Mouse (Mus musculus) mouse embryonic stem cell (cell line): ENCODE results near the gene Nfe2l1.
"Not testable (repeated sequence)": the region's sequence is repeated elsewhere in the genome, so short reads cannot be mapped to it uniquely, and the experiment has no call there.

Experiments used
- in situ Hi-C, 2 experiments: fragments of 300-500 bp; cut with MboI; formaldehyde crosslinking; loops; 1 replicate in 1 of 2; 3 replicates in 1 of 2; pipeline ENCODE4 v1.14.3; 2019 to 2020; ENCODE audit warnings: low sequenced_read_pairs in 2 of 2, low pct_unique_long_range_greater_than_20kb in 1 of 2, mixed read lengths in 1 of 2; ENCODE audit not compliant: unreplicated experiment in 1 of 2

The Nfe2l1 gene

DNA sequence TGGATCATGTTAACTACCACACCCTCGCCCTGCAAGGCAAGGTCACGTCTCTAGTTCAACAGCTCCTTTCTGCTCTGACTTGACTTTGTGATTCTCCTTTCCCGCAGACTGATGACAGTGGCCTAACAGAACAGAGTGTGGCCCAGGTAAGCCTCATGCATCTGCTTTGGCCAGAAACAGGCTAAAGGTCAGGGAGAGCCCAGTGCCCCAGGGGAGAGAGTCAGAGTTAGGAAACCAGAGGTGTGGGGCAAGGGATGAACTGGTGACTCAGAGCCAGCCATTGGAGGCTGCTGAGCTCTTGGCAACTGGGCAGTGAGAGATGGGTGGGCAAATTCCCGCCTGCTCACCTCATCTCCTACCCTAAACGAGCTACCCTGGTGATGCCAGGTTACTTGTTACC, 27.7 kb upstream of the Nfe2l1 start:
- in situ Hi-C loops, result loop anchor here (10.0 to 25.0 kb wide), 3 partner anchors 103 to 545 kb away; partner anchors contain the start of genes Hoxb3 (in 2 of the 2), Hoxb4 (in 2 of the 2) and Hoxb5 (in 2 of the 2)

DNA sequence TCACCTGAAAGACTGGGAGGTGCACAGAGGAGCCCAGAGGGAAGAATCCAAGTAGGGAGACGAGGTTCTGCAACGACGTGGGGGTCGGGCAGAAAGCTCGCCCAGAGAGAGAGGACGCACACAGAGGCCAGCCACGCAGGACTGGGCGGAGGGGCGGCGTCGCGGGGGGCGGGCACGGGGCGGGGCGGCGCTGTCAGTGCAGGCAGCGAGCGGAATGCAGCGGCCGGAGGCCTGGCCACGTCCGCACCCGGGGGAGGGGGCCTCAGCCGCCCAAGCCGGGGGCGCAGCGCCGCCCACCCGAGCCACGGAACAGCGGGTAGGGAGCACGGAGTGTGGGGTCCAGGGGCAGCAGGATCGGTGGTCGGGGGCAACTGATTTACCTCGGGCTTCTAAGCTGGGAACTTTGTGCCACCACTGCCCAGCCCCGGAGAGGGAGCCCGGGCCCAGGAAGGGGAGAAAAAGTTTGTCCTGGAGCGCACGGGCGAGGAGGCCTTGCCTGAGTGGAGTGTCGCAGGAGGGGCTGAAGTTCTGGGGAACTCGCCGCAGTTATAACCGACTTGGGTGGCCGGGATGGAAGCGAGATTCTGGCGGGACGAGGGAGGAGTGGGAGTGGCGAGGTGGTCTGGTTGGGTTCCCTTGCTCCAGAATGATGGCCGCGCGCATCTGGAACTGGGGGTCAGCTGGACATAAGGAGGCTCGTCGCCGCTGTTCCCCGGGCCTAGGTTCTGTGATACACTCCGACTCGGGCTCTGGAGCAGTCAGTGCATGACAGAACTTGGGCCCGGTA, 20.1 kb upstream of the Nfe2l1 start, which contains the start of gene Copz2:
Gene Copz2 (plus strand): TSS at position 190 of the 787 bp plus-strand sequence.
- in situ Hi-C loops, result loop anchor here (5.0 to 25.0 kb wide), 4 partner anchors 93 to 538 kb away; partner anchors contain the start of genes Hoxb3 (in 2 of the 2), Hoxb4 (in 2 of the 2) and Hoxb5 (in 2 of the 2)

DNA sequence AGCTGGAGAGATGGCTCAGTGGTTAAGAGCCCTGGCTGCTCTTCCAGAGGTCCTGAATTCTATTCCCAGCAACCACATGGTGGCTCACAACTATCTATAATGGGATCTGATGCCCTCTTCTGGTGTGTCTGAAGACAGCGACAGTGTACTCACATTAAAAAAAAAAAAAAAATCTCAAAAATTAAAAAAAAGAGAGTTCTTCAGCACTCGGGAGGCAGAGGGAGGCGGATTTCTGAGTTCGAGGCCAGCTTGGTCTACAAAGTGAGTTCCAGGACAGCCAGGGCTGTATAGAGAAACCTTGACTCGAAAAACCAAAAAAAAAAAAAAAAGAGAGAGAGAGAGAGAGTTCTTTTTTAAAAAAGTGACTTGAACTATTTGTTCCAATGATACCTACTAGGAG, 19.4 kb upstream of the Nfe2l1 start:
- in situ Hi-C loops, result not testable (repeated sequence)

DNA sequence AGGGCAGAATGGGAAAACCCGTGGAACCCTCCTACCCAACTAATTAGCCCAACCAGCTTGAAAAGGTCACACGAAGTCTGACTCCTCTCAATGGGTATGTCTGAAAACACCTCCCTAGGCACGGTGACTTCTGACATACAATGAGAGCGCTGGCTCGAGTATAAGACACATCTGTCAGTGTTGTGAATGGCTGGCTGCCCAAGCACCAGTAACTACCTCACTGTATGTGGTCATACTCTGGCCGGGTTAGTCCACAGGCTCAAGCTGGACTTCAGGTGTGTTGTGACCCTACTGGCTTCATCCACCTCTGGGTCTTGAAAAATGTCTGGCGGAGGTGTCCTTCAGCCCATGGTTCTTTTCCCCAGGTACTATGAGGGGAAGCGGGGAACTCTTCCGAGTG, 18.9 kb upstream of the Nfe2l1 start:
- in situ Hi-C loops, result no loop called here

DNA sequence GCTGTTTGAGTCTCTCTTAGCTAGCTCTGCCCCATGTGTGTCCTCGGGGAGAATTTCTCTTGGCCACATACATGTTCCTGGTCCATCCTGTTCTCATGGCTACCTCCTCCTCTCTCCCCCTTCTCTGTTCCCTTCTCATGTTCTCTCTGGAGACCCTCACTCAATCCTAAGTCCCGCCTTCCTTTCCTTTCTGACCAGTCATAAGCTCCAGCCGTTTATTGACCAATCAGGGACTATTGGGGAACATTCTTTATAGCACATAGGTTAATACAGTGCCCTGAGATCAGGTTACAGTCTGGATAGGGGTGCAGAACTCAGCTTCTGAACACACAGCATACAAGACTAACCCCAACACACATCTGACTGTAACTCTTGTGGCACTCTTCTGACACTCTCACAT, 17.5 kb upstream of the Nfe2l1 start:
- in situ Hi-C loops, result no loop called here

DNA sequence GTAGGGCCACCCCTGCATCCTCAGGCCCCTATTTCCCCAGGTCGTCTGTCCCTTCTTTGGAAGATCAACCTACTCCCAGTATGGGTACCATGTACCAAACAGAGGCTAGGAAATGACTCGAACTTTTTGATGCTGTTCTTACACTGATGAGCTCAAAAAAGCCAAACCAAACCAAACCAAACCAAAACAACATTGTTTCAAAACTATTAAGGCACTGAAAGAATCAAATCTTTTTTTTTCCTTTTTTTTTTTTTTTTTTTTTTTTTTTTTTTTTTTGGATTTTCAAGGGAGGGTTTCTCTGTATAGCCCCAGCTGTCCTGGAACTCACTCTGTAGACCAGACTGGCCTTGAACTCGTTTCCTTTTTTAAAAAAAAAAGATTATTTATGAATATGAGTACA, 13.9 kb upstream of the Nfe2l1 start:
- in situ Hi-C loops, result no loop called here

DNA sequence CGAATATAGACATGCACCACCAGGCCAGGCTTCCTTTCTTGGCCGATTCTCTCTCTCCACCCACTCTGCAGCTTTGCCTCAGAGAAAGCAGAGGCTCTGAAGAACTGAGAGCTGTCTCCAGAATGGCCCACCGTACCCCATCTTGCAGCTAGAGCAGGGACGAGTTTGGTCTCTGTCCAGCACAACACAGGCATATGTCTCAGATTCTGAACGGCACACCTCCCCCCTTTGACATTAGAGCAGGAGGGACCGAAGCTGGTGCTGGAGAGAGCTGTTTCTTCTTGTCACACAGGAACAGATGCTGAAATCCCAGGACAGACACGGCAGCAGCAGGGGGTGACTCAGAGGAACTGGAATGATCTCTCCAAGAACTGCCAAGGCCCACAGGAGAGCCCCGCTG, 10.5 kb upstream of the Nfe2l1 start:
- in situ Hi-C loops, result no loop called here

DNA sequence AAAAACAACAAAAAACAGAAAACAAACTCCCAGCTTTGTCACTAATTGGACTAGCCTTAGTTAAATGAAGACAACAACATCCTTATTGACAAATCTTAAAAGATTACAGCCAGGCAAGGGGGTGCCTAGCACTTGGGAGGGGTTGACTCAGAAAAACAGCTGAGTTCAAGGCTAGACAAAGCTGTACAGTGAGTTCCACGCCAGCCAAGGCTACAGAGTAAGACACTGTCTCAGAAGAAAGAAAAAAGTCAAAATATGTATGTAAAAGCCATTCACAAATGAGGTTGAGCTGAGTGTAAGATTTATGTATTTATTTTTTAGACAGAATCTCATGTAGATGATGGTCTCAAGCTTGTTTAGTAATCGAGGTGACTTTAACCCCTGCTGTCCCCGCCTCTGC, 10.1 kb upstream of the Nfe2l1 start:
- in situ Hi-C loops, result no loop called here

DNA sequence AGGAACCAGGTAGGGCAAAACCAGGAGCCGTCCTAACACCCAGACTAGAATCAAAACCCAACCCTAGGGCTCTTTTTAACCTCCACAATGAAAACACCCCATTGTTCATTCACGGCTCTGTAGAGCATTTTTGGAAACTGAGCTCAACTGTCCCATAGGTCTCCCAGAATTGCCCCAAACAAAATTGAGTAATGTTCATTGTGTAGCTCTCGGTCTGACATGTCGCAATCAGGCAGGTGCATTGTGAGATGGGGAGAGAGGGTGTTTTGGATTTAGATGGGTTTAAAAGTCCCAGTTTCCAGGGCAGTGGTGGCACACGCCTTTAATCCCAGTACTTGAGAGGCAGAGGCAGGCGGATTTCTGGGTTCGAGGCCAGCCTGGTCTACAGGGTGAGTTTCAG, 9.7 kb upstream of the Nfe2l1 start:
- in situ Hi-C loops, result no loop called here

DNA sequence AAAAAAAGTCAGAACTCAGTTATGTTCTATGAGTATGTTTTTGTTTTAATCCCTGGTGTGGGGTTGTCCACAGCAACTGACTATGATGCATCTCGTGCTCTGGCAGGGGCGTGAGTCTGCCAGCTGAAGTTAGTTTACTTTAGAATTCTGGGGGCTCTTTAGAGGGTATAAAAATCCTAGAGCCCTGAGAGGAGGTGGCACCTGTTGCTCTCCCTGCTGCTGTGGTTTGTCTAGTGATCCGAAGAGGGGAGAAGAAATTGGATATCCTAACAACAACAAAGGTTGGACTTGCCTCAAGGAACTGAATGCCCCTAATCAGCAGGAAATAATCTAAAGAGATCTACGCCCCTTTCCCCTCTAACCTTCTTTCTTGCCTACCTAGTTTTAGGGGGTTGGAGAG, 8.6 kb upstream of the Nfe2l1 start:
- in situ Hi-C loops, result no loop called here

DNA sequence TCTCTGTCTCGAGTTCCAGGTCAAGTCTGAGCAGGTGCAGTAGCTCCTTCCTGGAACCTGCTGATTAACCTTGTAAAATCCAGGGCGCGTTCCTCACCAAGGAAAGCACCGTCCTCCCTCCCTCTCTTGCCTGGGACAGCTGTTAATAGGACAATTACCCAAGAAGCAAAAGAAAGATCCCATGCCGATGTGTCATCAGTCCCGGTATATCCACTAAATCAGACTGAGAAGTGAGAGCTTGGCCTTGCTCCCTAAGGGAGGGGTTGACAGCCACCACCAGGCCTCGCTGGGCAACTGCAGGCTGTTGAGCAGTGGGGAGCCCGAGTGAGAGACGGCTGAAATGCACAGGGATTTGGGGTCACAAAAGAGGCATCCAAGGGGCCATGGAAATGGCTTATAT, 7.5 kb upstream of the Nfe2l1 start:
- in situ Hi-C loops, result no loop called here

DNA sequence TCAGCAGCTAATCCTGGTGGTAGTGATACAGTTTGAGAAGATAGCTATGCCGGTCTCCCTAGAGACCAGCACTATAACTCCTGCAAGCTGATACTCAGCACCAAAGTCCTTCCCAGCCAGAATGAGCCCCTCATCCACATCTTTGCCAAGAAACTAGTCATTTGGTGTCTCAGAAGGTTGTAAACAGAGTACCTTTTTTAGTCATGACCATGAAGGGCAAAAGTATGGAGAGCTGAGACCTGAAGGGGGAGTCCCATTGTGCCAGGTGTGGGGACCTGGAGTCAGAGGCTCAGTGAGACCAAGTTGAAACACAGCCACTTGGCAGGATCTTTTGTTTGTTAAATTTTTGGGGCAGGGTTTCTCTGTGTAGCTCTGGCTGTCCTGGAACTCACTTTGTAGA, 4.4 kb upstream of the Nfe2l1 start:
- in situ Hi-C loops, result no loop called here

DNA sequence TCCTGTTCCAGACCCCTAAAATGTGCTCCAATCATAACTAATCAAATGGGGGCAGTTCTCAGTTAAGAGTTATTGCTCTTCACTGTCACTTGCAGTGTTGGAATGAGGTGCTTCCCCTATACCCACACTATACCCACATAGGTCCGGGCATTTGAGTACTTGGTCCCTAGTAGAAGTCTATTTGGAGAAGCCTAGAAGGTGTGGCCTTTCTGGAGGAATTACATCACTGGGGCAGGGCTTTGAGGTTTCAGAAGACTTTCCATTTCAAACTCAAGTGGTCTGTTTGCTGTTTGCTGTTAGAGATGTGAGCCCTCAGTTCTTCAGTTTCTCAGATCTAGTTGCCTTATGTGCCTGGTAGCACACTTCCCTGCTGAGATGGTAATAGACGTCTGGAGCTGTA, 3.2 kb upstream of the Nfe2l1 start:
- in situ Hi-C loops, result no loop called here

DNA sequence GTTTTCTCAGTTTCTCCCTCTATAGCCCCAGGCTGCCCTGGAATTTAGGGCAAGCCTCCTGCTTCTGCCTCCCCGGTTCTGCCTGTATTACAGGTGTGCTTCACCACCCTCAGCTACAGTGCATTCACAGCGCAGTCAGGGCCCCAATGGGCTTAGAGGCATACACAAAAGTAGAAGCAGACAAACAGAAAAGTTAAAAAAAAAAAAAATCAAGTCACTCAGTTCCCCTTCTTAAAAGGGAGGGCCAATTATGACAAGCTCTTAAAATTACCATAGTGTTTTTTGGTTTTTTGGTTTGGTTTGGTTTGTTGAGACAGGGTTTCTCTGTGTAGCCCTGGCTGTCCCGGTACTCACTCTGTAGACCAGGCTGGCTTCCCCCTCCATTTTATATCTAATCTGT, 2.8 kb upstream of the Nfe2l1 start:
- in situ Hi-C loops, result no loop called here

DNA sequence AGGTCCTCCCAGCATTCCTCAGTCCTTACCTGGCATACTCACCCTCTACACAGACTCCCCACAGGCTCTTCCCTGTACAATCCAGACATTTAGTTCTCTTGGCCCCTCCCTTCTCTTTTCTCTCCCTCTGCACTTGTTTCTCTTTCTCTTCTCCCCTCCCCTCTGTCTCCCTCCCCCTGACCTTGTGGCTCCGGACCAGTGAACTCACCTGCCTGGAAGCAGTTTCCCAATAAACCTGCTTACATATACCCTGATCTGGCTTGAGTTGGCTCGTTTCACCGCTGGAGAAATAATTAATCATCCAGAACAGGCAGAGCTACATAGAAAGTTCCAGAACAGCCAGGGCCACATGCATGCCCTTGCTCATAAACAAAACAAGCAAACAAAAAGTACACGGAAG, 1.7 kb upstream of the Nfe2l1 start:
- in situ Hi-C loops, result no loop called here

DNA sequence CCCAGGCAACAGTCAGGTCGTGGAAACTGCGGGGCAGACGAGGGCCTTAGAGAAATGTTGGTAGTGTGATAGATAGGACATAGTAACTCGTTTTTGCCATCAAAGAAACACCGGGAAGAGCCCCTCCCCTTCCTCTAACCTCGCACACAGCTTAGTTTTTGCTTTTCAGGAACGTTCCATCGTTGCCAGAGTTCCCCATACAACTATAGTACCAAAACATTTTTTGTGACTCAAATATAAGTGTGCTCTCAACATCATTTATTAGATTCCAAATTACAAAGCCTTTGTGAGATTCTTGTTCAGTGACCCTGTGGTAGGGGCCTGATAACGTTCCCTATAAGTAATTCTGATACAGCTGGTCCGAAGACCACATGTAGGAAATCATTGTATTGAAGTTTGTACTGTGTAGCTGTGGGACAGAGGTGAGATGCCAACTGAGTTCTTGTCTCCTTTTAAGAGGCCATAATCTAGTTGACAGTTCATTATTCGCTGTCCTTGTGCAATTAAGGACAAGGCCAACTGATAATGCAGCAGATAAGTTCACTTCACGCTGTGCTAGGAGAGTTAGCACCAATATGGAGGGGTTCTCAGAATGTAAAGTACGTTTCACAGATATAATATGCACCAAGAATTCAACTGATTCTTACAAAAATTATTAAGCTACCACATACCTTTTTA, 910 bp upstream of the Nfe2l1 start:
- in situ Hi-C loops, result no loop called here

DNA sequence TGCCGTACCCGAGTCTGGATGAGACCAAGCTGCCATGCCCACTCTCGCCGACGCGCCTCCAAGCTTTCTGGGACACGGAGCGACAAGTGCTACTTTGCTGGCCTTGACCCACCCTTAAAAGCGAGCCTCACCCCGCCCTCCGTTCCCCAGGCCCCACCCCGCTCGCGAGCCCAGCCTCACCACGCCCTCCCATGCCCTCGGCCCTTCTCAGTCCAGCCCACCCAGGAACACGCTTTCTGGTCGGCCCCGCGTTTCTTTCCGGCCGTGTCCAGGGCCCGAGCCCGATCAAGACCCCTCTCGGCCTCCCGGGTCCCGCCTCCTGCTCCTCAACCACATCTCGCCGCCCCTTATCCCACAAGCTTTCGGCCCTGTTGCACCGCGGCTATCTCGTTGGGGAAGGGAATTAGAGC, 360 bp downstream of the Nfe2l1 start:
- in situ Hi-C loops, result no loop called here

DNA sequence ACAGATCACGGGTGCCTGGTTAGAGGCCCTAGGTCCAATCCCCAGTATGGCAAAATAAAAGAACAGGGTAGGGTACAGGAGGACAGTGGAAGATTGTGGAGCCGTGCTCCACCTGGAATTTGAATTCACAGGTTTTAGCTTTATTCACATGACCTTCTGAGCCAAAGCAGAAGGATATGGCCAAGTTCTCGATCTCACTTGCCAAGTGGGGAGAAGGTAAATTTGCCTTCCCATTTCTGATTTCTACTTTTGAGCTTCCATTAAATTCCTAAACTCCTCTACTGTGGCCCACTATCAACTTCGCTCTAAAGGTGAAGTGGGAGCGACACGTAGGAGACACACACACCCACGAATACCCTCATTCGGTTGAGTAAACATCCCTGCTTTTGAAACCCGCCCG, 887 bp downstream of the Nfe2l1 start:
- in situ Hi-C loops, result no loop called here

DNA sequence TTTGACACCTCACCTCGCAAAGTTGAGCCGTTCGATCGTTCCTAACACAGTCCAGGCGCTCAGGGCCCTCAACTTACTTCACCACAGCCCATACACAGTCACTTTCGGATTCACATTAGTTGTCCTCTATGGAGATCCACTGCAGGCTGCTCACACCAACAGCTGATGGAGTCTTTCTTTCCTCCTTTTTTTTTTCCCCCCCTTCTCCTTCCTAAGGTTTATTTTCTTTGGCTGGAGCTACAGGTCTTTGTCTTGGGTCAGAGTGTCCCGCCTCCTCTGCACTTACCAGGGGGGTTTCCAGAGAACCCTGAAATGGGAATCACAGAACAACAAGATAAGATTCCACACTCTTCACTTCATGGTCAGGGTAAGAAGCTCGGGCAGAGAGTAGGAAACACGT, 1.9 kb downstream of the Nfe2l1 start:
- in situ Hi-C loops, result no loop called here

DNA sequence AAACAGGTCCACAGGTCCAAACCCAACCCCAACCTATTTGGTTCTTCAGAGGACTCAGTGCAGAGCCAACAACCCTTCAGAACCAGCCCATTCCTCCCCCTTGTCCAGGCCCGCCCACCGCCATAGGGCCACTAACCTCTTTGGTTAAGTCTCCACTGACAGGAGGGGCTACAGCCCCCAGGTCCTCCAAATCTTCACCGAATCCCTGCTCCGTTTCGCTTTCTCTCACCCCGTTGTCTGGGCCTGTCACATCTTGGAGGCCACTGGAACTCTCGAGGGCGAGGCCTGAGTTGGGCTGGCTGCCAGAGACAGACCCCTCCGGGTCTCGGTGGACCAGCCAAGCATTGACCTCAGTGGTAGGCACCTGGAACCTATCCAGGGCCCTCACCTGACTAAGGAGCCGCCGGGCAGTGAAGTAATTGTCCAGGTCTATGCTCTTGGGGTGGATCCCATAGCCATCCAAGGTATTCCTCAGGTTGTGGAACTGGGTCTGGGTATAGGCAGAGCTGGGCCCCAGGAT, 2.6 kb downstream of the Nfe2l1 start:
- in situ Hi-C loops, result no loop called here
